Mouse (Mus musculus) kidney, postnatal 0 days (tissue): ENCODE results near the gene Rgl1. TPM values are rescaled to one million over a fixed set of nuclear protein-coding genes. Genes with fewer than 3 reads are reported as not detected.

Source experiments
- ATAC-seq: fragments of 200-750 bp; cut with Nextera tagmentation; replicated peaks from 2 replicates; pipeline ENCODE4 v1.8.0; 2017; ENCODE audit warnings: low read depth, moderate number of reproducible peaks, moderate TSS enrichment, moderate library complexity; ENCODE audit not compliant: low FRiP score
- DNase-seq: peaks from one replicate; pipeline ENCODE4 v3.0.0-alpha.2; 2016; ENCODE audit warnings: low spot score
- H3K27ac ChIP-seq: fragments of 300-500 bp; sonication (generic); 2 replicates; pipeline ENCODE4 v1.5.1; 2014; ENCODE audit warnings: mild to moderate bottlenecking
- H3K27me3 ChIP-seq: fragments of 300-500 bp; sonication (generic); 2 replicates; pipeline ENCODE4 v1.6.1; 2014; ENCODE audit warnings: low read length, mixed read lengths; ENCODE audit not compliant: insufficient read depth
- H3K36me3 ChIP-seq: fragments of 300-500 bp; sonication (generic); 2 replicates; pipeline ENCODE4 v1.6.1; 2014; ENCODE audit warnings: low read length, mixed read lengths; ENCODE audit not compliant: insufficient read depth
- H3K4me1 ChIP-seq: fragments of 300-500 bp; sonication (generic); replicated peaks from 2 replicates; pipeline ENCODE4 v1.6.1; 2014; ENCODE audit warnings: antibody characterized with exemption, low read length, mixed read lengths; ENCODE audit not compliant: insufficient read depth
- H3K4me2 ChIP-seq: fragments of 300-500 bp; sonication (generic); 2 replicates; pipeline ENCODE4 v1.6.1; 2014; ENCODE audit warnings: mild to moderate bottlenecking, low read length, moderate library complexity, mixed read lengths
- H3K4me3 ChIP-seq: fragments of 300-500 bp; sonication (generic); replicated peaks from 2 replicates; pipeline ENCODE4 v1.5.1; 2014; ENCODE audit warnings: low read depth, low read length
- H3K9ac ChIP-seq: fragments of 300-500 bp; sonication (generic); 2 replicates; pipeline ENCODE4 v1.6.1; 2014; ENCODE audit warnings: low read depth, low read length
- H3K9me3 ChIP-seq: fragments of 300-500 bp; sonication (generic); replicated peaks from 2 replicates; pipeline ENCODE4 v1.6.1; 2016; ENCODE audit warnings: low read length, inconsistent platforms, mixed read lengths
- CTCF ChIP-seq: IDR thresholded peaks from 2 replicates; pipeline ENCODE4 v1.5.1; 2016; ENCODE audit warnings: antibody characterized with exemption, low read depth, mild to moderate bottlenecking, moderate library complexity
- WGBS: fragments of 180-500 bp; shearing (Covaris S2); extraction: QIAGEN DNeasy Blood & Tissue Kit; methylation state at CpG from one replicate; pipeline ENCODE4 v1.1.7; 2014; 5-methylcytosine and 5-hydroxymethylcytosine counted together
- polyA plus RNA-seq: library from polyadenylated mRNA; unstranded; fragments of >200 nt; fragmentation: Nextera tagmentation; extraction: Ambion mirVana; gene quantifications from 2 replicates; pipeline ENCODE4 v1.2.1, GENCODE M21; 2015

Rgl1 gene
- polyA plus RNA-seq, 1 experiment from 2014 or later, result 59.4 TPM

DNA sequence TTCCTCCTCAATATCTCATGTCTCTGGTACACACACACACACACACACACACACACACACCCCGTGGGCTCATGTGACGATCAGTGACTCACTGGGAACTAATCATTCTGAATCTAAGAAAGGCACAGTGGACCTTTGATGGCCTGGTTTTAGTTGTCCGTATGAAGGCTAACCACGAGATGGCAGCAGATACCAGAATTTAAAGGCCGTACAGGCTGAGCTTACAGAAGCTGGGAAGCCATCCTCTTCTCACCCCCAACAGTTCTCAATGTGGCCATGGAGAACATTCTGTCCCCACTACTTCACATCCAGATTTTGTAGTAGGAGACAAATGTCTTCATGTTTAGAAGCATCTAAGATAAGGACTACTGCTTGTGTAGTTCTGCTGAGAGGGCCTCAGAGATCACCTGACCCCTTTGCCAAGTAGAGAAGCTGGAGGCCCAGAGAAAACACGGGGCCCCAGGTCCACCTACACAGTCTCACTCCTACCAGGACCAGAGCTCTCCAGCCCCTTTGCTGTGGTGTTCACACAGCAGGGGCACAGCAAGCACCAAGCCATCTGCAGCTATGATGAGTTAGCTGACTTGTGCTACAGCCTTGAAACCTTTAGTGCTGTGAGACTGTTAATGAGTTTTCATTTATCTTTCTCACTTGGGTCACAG lies 241.0 kb downstream of the Rgl1 start:
- H3K27me3 ChIP-seq, result no peaks in the 10 kb centered on the region
- H3K4me2 ChIP-seq, result no peak overlapping the region
- peak; percentile 90 for TF ChIP-seq CTCF
- WGBS, result 21% methylated on average over 6 of the region's 6 CpGs
- DNase-seq (peak; percentile 93), ATAC-seq (peak; percentile 65)
- no peaks in the 10 kb centered on the region for H3K4me1 ChIP-seq
- no peak overlapping the region for H3K9ac ChIP-seq
- no peak overlapping the region for H3K4me3 ChIP-seq
- peaks cover 34% of the 10 kb centered on the region for H3K36me3 ChIP-seq
- no peaks in the 10 kb centered on the region for H3K9me3 ChIP-seq
- H3K27ac ChIP-seq, result no peak overlapping the region

DNA sequence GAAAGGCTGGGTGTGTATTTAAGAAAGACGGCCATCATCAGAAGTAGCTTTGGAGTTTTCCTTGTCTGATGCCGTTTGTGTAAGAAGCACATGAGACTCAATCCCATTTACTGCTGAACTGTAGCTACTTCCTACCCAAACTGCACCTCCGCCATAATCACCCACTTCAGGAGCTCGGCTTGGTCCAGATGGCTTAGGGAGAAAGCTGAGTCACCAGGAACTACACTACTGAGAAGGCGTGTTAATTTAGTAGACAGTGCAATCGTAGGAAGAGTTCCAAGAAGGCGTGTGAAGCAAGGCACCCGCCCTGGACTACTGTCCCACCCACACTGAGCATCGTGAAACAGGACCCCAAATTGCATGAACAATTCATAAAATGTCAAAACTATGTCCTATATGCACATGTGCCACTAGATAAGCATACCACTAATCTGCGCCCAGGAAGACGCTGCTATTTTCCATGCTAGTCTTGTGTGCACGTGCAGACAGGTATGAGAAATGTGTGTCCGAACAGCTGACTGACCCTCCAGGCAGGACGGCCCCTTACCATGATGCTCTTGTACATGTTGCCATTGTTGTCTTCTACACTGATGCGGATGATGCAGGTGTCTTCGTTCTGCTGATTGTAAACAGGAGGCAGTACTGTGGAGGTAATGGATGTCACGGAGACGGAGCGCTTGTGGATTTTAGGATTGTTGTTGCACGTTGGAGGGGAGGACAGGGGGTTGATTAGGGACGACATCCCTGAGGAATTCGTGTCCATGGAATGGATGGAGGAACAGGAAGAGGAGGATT lies 241.9 kb downstream of the Rgl1 start:
- no peak overlapping the region for H3K27ac ChIP-seq
- H3K9me3 ChIP-seq, result no peaks in the 10 kb centered on the region
- no peaks in the 10 kb centered on the region for H3K27me3 ChIP-seq
- no peak for DNase-seq
- WGBS, result 86% methylated on average over 22 of the region's 22 CpGs
- no peak overlapping the region for H3K4me2 ChIP-seq
- H3K9ac ChIP-seq, result no peak overlapping the region
- H3K36me3 ChIP-seq, result peaks cover 34% of the 10 kb centered on the region
- H3K4me3 ChIP-seq, result no peak overlapping the region
- H3K4me1 ChIP-seq, result no peaks in the 10 kb centered on the region
- ATAC-seq, result no peak
- no peak for TF ChIP-seq CTCF

DNA sequence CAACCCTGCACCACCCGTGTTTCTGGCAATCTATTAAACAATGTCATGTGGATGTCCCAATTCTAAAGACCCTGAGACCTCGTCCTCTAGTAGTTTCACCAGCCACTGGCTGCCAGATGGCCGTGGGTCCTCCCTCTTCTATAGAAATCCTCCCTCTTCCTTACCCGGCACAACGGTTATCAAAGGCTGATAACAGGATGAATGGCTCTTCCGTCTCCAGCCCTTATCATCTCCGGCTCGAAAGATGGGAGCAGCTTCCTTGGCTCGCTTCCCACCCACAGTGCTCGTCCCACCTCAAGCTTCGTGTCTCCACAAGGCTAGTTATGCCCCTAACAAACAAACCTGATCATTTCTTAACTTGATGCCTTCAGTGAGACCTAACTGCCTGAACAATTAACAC lies 242.9 kb downstream of the Rgl1 start:
- H3K36me3 ChIP-seq, result peaks cover 41% of the 10 kb centered on the region
- WGBS, result 80% methylated on average over 11 of the region's 11 CpGs
- TF ChIP-seq CTCF, result no peak

GRCm38 (mm10) chr1:152522226-152522625 lies 243.9 kb downstream of the Rgl1 start:
- no peak for TF ChIP-seq CTCF
- 90% methylated on average over 3 of the region's 3 CpGs for WGBS

More for the DNA sequence above, 242.9 kb downstream of the Rgl1 start:
- H3K9me3 ChIP-seq, result no peaks in the 10 kb centered on the region
- H3K27me3 ChIP-seq, result no peaks in the 10 kb centered on the region
- no peak for DNase-seq
- H3K4me1 ChIP-seq, result no peaks in the 10 kb centered on the region
- no peak overlapping the region for H3K4me3 ChIP-seq
- no peak overlapping the region for H3K9ac ChIP-seq
- no peak overlapping the region for H3K4me2 ChIP-seq
- no peak overlapping the region for H3K27ac ChIP-seq
- ATAC-seq, result no peak

DNA sequence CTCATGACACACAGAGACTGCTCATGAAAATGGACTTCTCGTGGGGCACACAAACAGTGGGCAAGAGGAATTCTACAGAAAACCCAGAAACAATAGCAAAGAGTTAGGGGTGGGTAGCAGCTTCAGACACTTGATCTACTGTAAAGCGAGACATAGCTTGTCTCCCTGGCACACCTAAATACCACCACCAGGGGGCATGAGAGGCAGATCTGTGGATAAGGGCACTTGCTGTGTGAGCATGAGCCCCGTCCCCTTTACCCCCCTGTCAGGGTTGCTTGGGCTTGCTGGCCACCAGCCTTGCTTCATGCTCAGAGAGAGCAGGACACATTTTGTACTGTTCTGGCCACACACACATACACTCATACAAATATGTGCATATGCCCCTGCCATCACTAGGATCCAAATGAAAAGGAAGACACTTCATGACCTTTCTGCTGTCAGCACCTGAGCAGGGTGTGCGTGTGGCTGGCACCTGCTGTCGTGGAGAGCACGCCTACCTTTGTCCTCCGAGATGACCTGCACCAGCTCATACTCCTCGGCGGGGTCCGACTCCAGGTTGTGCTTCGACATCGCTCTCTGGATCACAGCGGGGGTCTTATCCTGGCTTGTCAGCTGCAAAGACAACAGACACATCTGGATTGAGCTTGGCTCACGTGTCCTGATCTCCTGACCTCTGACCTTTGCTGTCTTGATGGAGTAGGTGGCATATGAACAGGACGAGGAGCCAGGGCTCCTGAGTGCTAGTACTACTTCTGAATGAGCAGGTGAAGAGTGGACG lies 245.2 kb downstream of the Rgl1 start:
- Histone ChIP-seq H3K9ac (no peak overlapping the region), H3K27ac (no peak overlapping the region), H3K4me1 (no peaks in the 10 kb centered on the region), H3K27me3 (no peaks in the 10 kb centered on the region), H3K4me2 (no peak overlapping the region), H3K9me3 (no peaks in the 10 kb centered on the region), H3K36me3 (peaks cover 43% of the 10 kb centered on the region), H3K4me3 (no peak overlapping the region)
- TF ChIP-seq CTCF, result peak; percentile 82
- ATAC-seq (no peak), DNase-seq (peak; percentile 70)
- WGBS, result 80% methylated on average over 16 of the region's 16 CpGs

More at GRCm38 (mm10) chr1:152522226-152522625, 243.9 kb downstream of the Rgl1 start:
- no peak overlapping the region for H3K4me2 ChIP-seq
- no peaks in the 10 kb centered on the region for H3K4me1 ChIP-seq
- DNase-seq (no peak), ATAC-seq (no peak)
- no peak overlapping the region for H3K4me3 ChIP-seq
- no peak overlapping the region for H3K9ac ChIP-seq
- no peaks in the 10 kb centered on the region for H3K9me3 ChIP-seq
- H3K36me3 ChIP-seq, result peaks cover 43% of the 10 kb centered on the region
- no peak overlapping the region for H3K27ac ChIP-seq
- H3K27me3 ChIP-seq, result no peaks in the 10 kb centered on the region

GRCm38 (mm10) chr1:152518971-152519370 lies 247.2 kb downstream of the Rgl1 start:
- no peak for ATAC-seq
- Histone ChIP-seq H3K36me3 (peaks cover 40% of the 10 kb centered on the region), H3K27ac (no peak overlapping the region), H3K4me2 (no peak overlapping the region), H3K9ac (no peak overlapping the region), H3K4me3 (no peak overlapping the region), H3K9me3 (no peaks in the 10 kb centered on the region), H3K27me3 (no peaks in the 10 kb centered on the region), H3K4me1 (no peaks in the 10 kb centered on the region)
- DNase-seq, result no peak
- TF ChIP-seq CTCF, result no peak
- WGBS, result 93% methylated on average over 8 of the region's 8 CpGs
